Mouse (Mus musculus) MN1 (cell line): ENCODE data around the gene Xdh.

ENCODE experiments used
- DNase-seq: peaks from one replicate; pipeline ENCODE4 v3.0.0-alpha.2; 2016; ENCODE audit warnings: low spot score

Gene Xdh

GRCm38 (mm10) chr17:73950062-73950735 lies at the start of gene Xdh:
Xdh (minus strand) TSS chr17:73950196.
- no peak for DNase-seq

DNA sequence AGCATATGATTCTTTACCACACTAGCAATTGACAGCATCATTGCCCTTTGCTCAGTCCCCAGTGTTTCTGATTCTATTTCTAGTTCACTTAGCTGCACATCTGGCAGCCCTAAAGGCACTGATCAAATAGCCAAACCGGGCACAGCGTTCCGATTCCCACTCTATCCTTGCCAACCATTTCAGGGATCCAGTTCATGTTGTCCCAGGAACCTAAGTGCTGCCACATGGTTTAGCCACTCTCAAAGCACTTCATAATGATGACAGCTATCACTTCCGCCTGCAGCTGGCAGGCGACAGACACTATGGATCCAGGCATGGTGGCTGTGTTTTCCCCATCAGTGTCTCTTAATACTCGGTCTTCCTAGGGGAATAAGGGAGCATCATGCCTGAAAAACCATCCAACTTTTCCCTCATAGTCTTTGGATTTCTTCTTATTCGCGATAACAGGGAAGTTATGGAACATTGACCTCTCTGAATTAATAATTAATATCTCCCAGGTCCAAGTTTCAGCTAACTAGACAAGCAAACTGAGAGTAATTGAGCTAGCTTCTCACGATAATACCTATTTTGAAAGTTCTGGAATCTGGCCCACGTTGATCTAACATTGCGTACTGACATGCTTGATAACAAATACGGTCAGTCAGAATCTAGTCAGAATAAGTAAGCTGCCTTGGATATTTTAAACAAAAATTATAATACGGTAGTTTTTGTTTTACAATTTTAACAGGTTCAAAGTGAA lies 46.1 kb upstream of the Xdh start:
- DNase-seq: no peak

GRCm38 (mm10) chr17:73991264-73991663 lies 41.3 kb upstream of the Xdh start:
- DNase-seq: no peak

GRCm38 (mm10) chr17:73986571-73986970 lies 36.6 kb upstream of the Xdh start:
- DNase-seq: no peak

DNA sequence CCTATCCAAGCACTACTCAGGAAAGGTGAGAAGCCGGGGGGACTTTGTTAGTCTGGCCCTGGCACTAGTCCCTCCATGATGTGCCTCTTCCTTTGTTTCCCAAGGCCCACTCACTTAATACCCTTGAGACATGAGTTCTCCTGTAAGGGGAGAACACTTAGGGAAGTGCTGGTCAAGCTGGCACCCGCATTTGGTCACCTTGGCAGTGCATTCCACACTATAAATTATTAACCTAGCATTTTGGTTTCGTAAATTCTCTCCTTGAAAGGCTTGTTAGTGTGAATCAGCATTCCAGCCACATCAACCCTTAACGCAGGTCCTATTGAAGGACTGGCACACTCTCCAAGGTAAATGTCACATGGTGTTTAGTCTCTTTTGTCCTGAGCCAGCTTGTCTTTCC lies 35.9 kb upstream of the Xdh start:
- DNase-seq: no peak

DNA sequence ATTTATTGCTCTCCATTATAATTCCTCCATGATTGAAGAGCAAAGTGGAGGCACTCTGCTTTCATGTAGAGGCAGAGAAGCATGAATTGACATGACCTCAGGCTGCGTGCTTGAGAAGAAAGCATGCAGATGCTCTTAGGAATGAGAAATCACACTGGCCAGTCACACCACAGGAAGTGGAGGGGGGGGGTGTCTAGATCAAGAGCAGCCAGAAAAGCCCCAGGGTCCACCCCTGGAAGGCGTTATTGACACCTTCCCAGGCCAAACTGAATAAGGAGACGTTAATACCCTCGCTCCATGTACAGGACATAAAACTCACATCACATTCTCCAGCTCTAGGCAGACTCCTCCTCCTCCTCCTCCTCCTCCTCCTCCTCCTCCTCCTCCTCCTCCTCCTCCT lies 34.5 kb upstream of the Xdh start:
- no peak for DNase-seq

DNA sequence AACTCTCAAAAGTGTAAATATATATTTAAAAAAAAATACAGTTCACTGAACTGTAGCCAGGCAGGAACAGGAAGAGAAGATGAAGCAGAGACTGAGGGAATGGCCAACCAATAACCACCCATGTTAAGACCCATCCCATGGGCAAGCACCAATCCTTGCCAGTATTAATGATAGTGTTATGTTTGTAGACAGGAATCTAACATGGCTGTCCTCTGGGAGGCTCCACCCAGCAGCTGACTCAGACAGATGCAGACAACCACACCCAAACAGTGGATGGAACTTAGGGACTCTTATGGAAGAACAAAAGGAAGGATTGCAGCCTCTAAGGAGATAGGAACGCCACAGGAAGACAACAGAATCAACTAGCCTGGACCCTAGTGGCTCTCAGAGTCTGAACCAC lies 32.9 kb upstream of the Xdh start:
- DNase-seq: no peak

DNA sequence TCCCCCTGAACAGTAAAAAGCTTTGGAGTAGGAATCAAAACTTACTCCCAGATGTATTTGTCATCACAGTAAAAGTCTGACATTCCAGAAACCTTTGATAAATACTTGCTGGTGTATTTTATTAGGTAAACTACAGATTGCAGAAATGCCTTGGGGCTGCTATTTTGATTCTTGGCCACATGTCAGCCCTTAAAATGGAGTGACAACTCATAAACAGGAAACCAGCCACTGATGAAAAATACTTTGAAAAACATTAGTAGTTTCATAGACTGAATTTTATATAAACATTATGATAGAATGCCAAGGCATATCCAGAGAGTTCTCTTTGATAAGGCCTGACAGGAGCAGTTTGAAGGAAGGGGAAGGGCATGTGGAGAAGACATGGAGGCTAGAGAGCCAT lies 26.1 kb upstream of the Xdh start:
- DNase-seq: no peak

GRCm38 (mm10) chr17:73972648-73973047 lies 22.7 kb upstream of the Xdh start:
- DNase-seq: no peak

- no peak for DNase-seq
Measured at GRCm38 (mm10) chr17:73971291-73971690, 21.3 kb upstream of the Xdh start.

DNA sequence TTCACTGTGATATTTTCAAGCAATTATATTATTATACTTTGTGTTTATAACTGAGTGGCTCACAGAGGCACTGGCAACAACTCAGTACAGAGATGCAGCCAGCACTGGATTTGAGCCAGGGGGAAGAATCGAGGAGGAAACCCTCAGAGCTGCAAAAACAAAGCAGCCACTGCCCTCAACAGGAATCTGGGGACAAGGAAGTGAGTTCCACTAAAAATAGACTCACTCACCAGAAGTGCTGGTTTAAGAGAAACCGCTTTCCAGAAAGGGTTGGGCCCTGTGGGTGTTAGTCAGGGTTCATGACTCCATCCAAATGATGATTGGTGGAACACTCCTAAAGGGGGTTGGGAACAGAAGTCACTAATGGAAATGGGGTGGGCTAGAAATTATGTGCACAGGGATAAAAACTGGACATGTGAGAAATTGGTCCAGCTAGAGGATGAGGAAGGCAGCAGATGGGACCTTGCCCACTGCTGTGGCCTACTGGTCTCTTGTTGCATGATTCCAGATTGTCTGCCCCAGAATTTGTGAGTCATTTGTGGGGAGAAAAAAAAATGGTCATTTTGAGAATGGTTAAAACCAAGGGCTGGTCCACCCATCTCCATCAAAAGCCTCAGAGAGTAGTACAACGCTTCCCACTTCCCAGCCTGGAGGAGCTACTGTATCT lies 20.5 kb upstream of the Xdh start:
- no peak for DNase-seq

GRCm38 (mm10) chr17:73964856-73965255 lies 14.9 kb upstream of the Xdh start:
- DNase-seq: no peak

GRCm38 (mm10) chr17:73962628-73963043 lies 12.6 kb upstream of the Xdh start:
- no peak for DNase-seq

DNA sequence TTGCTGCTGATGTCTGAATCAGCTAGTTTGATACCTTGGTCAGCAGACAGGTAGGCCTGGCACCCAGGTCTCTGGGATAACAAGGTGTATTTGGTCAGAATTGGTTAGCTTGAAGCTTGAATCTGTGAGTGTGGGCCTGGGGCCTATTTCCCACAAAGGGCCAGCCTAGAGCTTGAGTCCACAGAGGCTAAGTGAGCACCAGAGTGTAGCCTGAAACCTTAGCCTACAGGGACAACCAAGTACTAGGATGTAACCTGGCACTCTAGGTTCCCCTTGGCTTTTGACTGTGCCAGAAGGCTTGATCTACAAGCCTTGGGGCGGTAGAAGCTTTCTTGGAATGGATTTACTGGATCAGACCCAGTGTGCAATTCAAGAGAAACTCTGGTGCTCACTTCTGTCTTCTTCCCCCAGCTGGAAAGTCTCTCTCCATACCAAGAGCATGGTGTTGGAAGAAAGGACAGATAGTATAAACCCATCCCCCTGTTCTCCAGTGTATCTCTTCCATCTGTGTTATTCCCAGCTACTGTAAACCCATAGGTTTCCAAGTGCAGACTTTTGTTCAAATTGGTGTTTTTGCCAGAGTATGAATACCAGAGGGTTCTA lies 11.9 kb upstream of the Xdh start:
- no peak for DNase-seq

- DNase-seq: no peak
Measured at GRCm38 (mm10) chr17:73960745-73961144, 10.7 kb upstream of the Xdh start.

DNA sequence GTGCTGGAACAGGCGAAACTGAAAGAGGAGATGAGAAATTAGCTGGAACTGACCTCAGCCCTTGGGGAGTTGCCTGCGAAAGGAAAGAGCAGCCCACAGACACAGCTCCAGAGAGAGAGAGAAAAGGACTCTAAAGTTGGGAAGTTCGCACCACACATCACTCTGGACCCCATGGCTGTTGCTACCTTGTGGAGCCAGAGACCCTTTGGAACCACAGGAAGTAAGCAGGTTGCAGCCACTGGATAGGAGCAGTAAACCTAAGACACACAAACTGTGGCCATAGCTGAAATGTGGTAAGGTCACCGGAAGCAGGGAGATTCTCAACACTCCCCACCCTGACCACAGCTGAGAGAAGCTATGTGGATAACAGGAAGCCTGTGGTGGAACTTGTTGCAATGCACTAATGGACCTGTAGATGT lies 2.1 kb upstream of the Xdh start:
- no peak for DNase-seq

DNA sequence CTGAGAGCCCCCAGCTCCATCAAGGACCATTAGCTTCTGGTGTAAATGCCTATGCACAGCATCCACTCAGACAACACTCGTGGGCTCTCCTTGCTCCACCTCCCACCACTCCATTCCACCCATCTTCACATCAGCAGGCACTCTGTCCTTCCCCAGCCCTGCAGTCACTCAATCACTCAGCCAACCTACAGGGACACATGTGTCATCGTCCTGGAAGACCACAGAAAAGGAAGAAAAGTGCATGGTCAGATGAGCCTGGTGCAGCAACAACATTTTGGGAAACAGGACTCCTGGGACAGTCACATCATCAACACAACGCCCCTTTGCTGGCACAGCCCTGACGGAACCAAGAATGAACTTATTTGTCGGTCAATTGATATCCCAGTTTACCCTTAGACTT lies 974 bp upstream of the Xdh start:
- no peak for DNase-seq

- DNase-seq: no peak
Measured at GRCm38 (mm10) chr17:73949498-73949897, 498 bp downstream of the Xdh start.

DNA sequence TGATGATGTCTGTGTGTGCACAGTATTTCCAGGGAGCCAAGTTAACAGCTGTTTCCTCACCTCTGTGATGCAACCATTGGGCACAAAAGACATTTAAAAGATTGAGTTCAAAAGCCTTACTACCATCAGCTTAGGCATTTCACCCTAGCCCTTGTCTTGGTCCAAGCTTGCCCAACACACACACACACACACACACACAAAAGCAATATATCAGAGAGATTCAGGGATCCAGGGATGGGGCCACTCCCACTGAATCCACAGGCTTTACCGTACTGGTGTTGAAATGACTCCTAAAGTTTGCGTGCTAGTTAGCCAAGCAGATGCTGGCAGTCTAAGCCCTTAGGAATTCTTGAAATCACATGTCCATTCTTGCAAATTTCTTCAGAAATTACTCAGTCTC lies 1.2 kb downstream of the Xdh start:
- DNase-seq: no peak

GRCm38 (mm10) chr17:73948039-73948438 lies 2.0 kb downstream of the Xdh start:
- DNase-seq: no peak

DNA sequence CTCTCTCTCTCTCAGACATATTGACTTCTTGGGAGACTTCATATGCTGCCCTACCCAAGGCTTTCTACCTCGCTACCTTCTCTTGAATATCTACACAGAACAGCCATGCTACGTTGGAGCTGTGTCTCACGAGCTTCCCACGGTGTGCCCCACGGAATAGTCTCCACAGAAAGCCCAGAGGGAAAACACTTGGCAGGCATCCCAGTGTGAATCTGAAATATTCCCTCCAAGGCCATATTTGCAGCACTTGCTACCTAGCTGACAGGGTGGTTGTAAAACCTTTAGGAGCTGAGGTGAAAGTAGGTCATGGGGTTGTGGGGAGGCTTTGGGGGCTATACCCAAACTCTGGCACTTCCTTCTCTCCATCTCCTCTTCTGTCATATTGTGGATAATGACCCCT lies 3.1 kb downstream of the Xdh start:
- no peak for DNase-seq

DNA sequence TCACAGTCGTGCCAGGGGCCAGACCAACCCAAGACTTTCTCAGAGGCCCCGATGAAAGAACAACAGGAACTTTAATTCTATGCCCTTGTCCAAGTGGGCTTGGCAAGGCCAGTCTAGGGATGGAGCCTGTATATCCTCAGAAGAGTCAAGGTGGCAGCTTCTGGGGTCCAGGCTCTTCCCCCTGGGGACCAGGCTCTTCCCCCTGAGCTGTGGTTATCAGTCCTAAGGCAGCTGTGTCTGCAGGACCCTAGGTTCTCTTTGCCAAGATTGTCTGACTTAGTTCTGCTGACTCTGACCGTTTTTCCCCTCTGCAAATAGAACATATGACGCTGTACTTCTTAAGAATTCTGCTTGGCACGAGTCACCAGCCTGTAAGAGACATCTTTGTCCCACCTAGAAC lies 5.3 kb downstream of the Xdh start:
- DNase-seq: no peak
